Mouse (Mus musculus) kidney, postnatal 0 days (tissue): Measurements from ENCODE around the gene Fam168b. TPM values are rescaled to one million over a fixed set of nuclear protein-coding genes. Genes with fewer than 3 reads are reported as not detected.
A peak's percentile ranks its signal among the peaks of the same experiment; 100 is the strongest.

Source experiments
- ATAC-seq: fragments of 200-750 bp; cut with Nextera tagmentation; replicated peaks from 2 replicates; pipeline ENCODE4 v1.8.0; 2017; ENCODE audit warnings: low read depth, moderate number of reproducible peaks, moderate TSS enrichment, moderate library complexity; ENCODE audit not compliant: low FRiP score
- DNase-seq: peaks from one replicate; pipeline ENCODE4 v3.0.0-alpha.2; 2016; ENCODE audit warnings: low spot score
- H3K27ac ChIP-seq: fragments of 300-500 bp; sonication (generic); 2 replicates; pipeline ENCODE4 v1.5.1; 2014; ENCODE audit warnings: mild to moderate bottlenecking
- H3K27me3 ChIP-seq: fragments of 300-500 bp; sonication (generic); 2 replicates; pipeline ENCODE4 v1.6.1; 2014; ENCODE audit warnings: low read length, mixed read lengths; ENCODE audit not compliant: insufficient read depth
- H3K36me3 ChIP-seq: fragments of 300-500 bp; sonication (generic); 2 replicates; pipeline ENCODE4 v1.6.1; 2014; ENCODE audit warnings: low read length, mixed read lengths; ENCODE audit not compliant: insufficient read depth
- H3K4me1 ChIP-seq: fragments of 300-500 bp; sonication (generic); replicated peaks from 2 replicates; pipeline ENCODE4 v1.6.1; 2014; ENCODE audit warnings: antibody characterized with exemption, low read length, mixed read lengths; ENCODE audit not compliant: insufficient read depth
- H3K4me2 ChIP-seq: fragments of 300-500 bp; sonication (generic); 2 replicates; pipeline ENCODE4 v1.6.1; 2014; ENCODE audit warnings: mild to moderate bottlenecking, low read length, moderate library complexity, mixed read lengths
- H3K4me3 ChIP-seq: fragments of 300-500 bp; sonication (generic); replicated peaks from 2 replicates; pipeline ENCODE4 v1.5.1; 2014; ENCODE audit warnings: low read depth, low read length
- H3K9ac ChIP-seq: fragments of 300-500 bp; sonication (generic); 2 replicates; pipeline ENCODE4 v1.6.1; 2014; ENCODE audit warnings: low read depth, low read length
- H3K9me3 ChIP-seq: fragments of 300-500 bp; sonication (generic); replicated peaks from 2 replicates; pipeline ENCODE4 v1.6.1; 2016; ENCODE audit warnings: low read length, inconsistent platforms, mixed read lengths
- CTCF ChIP-seq: IDR thresholded peaks from 2 replicates; pipeline ENCODE4 v1.5.1; 2016; ENCODE audit warnings: antibody characterized with exemption, low read depth, mild to moderate bottlenecking, moderate library complexity
- WGBS: fragments of 180-500 bp; shearing (Covaris S2); extraction: QIAGEN DNeasy Blood & Tissue Kit; methylation state at CpG from one replicate; pipeline ENCODE4 v1.1.7; 2014; 5-methylcytosine and 5-hydroxymethylcytosine counted together
- polyA plus RNA-seq: library from polyadenylated mRNA; unstranded; fragments of >200 nt; fragmentation: Nextera tagmentation; extraction: Ambion mirVana; gene quantifications from 2 replicates; pipeline ENCODE4 v1.2.1, GENCODE M21; 2015

The Fam168b gene
- polyA plus RNA-seq, 1 experiment from 2014 or later, result 47.2 TPM

DNA sequence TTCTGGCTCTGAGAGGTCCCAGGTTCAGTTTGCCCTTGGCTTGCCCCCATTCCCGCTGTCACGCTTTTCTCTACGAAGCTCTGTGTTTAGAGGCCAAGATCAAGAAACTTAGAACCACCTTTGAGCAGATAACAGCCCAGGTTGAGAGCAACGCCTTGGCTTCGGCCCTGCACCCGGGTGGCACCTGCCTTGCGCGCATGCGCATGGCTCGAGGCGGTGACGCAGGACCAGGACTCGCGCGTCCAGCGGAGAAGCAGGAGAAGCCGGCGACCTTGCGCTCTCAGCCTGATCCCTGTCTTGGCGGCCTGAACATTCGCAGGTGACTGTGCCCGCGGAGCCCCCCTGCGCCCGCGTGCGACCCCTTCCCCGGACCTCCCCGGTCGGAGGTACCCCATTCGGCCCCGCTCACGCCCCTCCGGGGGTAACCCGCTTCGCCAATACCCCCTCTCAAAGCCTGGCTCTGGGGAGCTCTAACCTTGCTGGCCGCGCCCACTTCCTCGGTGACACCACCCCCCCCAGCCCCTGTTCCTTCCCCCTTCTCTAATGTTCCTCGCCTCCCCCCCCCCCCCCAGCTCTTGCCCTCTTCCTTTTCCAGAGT lies 7.0 kb upstream of the Fam168b start, which contains the start of gene Plekhb2:
Plekhb2 (plus strand) TSS at position 232 of the 598 bp plus-strand sequence.
- under 1% methylated on average over 38 of the region's 40 CpGs for WGBS
- ATAC-seq (peak; percentile 83), DNase-seq (peak; percentile 80)
- peak within 1 kb of the TSS; percentile 90 for H3K4me2 ChIP-seq
- no peaks in the 10 kb centered on the region for H3K27me3 ChIP-seq
- no peaks in the 10 kb centered on the region for H3K36me3 ChIP-seq
- H3K9ac ChIP-seq, result peak within 1 kb of the TSS; percentile 84
- TF ChIP-seq CTCF, result no peak
- peak within 1 kb of the TSS; percentile 64 for H3K4me3 ChIP-seq
- H3K9me3 ChIP-seq, result no peaks in the 10 kb centered on the region
- H3K27ac ChIP-seq, result peak within 1 kb of the TSS; percentile 78; the same call in 1 of the 2 replicates
- peaks cover 19% of the 10 kb centered on the region; the same call in 1 of the 2 replicates for H3K4me1 ChIP-seq

DNA sequence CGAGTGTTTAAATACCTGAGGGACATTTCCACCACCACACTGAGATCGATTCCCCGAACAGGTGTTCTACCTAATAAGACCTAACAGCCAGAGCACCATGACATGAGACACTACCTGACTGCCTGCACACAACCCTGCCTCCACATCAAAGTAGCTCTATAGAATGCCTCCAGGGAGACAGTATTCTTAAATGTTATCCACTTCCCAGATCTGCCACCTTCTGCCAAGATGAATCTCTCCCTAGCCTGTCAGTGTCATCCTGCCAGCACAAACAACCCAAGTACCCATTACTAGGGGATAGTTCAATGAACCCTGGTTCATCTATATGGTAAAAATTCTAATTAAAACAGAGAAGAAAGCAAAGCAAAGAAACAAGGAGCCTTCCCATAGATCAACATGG lies 4.2 kb upstream of the Fam168b start:
- DNase-seq, result no peak
- no peak overlapping the region for H3K4me3 ChIP-seq
- H3K27me3 ChIP-seq, result no peaks in the 10 kb centered on the region
- no peak overlapping the region for H3K4me2 ChIP-seq
- ATAC-seq, result no peak
- H3K9me3 ChIP-seq, result no peaks in the 10 kb centered on the region
- WGBS, result 80% methylated on average over 3 of the region's 3 CpGs
- TF ChIP-seq CTCF, result no peak
- H3K4me1 ChIP-seq, result peaks cover 14% of the 10 kb centered on the region; the same call in 1 of the 2 replicates
- no peaks in the 10 kb centered on the region for H3K36me3 ChIP-seq
- no peak overlapping the region for H3K27ac ChIP-seq
- H3K9ac ChIP-seq, result no peak overlapping the region

DNA sequence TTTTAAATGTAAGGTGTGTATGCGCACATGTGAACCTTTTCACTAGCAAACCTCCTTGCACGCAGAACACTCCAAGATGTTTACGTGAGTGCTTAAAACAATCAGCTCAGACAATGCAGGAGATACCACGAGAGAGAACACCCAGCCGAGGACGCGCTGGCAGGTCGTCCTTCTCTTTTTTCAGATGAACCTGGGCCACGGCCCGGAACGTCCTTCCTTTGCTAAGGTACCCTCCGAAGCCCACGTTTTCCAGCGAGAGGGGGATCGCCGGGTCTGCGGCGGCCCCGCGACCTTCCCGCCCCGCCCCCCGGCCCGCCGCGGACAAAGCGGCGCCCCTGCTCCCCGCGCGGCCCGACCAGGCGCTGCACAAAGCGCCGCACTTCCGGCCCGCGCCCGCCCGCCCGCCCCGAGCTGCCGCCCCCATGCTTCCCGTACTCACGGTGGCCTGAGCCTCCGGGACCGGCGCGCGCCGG lies 440 bp downstream of the Fam168b start:
- Histone ChIP-seq H3K9ac (peak overlapping the region; percentile 88), H3K4me3 (peak overlapping the region; percentile 76), H3K27ac (peak overlapping the region; percentile 96), H3K4me1 (peaks cover 24% of the 10 kb centered on the region), H3K4me2 (peak overlapping the region; percentile 83), H3K9me3 (no peaks in the 10 kb centered on the region), H3K27me3 (no peaks in the 10 kb centered on the region), H3K36me3 (no peaks in the 10 kb centered on the region)
- TF ChIP-seq CTCF, result no peak
- ATAC-seq (peak; percentile 93), DNase-seq (peak; percentile 66)
- under 1% methylated on average over 44 of the region's 51 CpGs for WGBS

DNA sequence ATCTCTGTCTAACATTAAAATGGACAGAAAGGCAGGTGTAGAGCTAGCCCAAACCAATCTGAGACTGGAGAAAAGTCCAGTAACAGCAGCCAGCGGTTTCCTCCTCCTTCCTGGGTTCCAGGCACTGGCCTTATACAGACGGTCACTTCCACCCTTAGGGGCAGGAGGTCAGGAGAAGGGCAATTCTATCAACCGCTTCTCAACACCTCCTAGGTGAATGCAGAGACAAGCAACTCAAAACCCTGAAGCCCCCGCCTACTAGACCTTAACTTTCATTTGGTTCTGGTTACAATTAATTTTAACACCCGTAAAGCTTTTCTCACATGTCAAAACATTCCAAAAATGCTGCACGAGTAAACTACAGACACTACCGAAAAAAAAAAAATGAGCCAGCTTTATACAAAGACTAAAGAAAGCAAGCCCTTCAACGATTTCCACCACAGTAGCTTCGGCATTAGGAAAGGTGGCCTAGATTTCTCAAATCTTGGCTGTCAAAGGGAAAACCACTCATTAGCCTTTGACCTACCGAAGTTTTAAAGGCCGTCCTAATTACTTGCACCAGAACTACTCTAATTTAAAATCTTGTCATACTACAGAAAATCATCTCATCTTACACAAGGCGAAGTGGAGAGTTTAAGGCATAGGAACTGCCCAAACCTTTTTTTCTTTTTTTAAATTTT lies 1.0 kb downstream of the Fam168b start:
- Histone ChIP-seq H3K27ac (peak overlapping the region; percentile 96), H3K27me3 (no peaks in the 10 kb centered on the region), H3K4me2 (peak overlapping the region; percentile 83), H3K4me1 (peaks cover 24% of the 10 kb centered on the region), H3K9me3 (no peaks in the 10 kb centered on the region), H3K4me3 (peak overlapping the region; percentile 76), H3K9ac (peak overlapping the region; percentile 88), H3K36me3 (no peaks in the 10 kb centered on the region)
- TF ChIP-seq CTCF, result no peak
- WGBS, result under 1% methylated on average over 12 of the region's 12 CpGs
- ATAC-seq, result no peak
- peak; percentile 40 for DNase-seq

- 51% methylated on average over 12 of the region's 12 CpGs for WGBS
Measured at GRCm38 (mm10) chr1:34839241-34839640, 3.6 kb downstream of the Fam168b start.

DNA sequence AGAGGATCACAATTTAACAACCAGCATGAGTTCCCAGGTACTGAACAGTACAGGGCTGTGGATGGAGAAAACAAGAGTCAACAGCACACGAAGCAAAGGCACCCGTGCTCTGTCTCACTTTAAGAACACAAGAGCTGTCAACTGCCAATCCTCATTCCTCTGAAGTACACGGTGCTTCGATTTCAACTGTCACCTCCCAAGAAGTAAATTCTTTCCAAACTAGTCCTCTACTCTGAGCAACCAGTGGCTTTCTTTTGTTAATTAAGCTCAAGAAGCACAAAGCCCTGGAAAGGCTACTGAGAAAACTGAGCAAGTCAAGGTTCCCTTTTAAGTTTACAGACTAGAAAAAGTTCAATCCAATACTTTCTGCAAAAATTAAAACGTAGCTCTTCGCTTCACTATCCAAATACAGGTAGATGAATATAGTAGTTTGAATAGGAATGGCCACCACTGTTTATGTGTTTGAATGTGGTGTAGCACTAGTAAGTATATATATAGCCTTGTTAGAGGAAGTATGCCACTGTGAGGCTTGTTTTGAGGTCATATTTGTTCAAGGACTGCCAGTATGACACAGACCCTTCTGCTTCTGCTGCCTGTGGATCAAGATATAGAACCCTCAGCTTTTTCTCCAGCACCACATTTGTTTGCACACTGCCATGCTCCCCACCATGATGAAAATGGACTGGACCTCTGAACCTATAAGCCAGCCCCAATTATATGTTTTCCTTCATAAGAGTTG lies 4.7 kb downstream of the Fam168b start:
- WGBS, result 63% methylated on average over 6 of the region's 6 CpGs
- no peak overlapping the region for H3K4me3 ChIP-seq
- ATAC-seq (no peak), DNase-seq (no peak)
- no peak overlapping the region for H3K27ac ChIP-seq
- peaks cover 19% of the 10 kb centered on the region for H3K4me1 ChIP-seq
- TF ChIP-seq CTCF, result no peak
- H3K27me3 ChIP-seq, result no peaks in the 10 kb centered on the region
- H3K36me3 ChIP-seq, result 0 out of 2 replicates have a peak, but pooled peaks cover 2% of the 10 kb centered on the region
- no peak overlapping the region for H3K9ac ChIP-seq
- H3K9me3 ChIP-seq, result no peaks in the 10 kb centered on the region
- H3K4me2 ChIP-seq, result no peak overlapping the region

More at GRCm38 (mm10) chr1:34839241-34839640, 3.6 kb downstream of the Fam168b start:
- Histone ChIP-seq H3K9me3 (no peaks in the 10 kb centered on the region), H3K36me3 (0 out of 2 replicates have a peak, but pooled peaks cover 2% of the 10 kb centered on the region), H3K4me2 (no peak overlapping the region), H3K4me1 (peaks cover 24% of the 10 kb centered on the region), H3K27me3 (no peaks in the 10 kb centered on the region), H3K4me3 (no peak overlapping the region), H3K27ac (no peak overlapping the region), H3K9ac (no peak overlapping the region)
- TF ChIP-seq CTCF, result no peak
- DNase-seq (no peak), ATAC-seq (no peak)
